Mouse (Mus musculus): ENCODE data around the gene Poll. TPM values are rescaled to one million over a fixed set of nuclear protein-coding genes. Genes with fewer than 3 reads are reported as not detected.

Poll gene
- total and polyA plus RNA-seq, 2 experiments from 2014 or later: 8.9 to 9.9 TPM

GRCm38 (mm10) chr19:45589761-45590160, 29.4 kb upstream of the Poll start:
- no peak overlapping the region for H3K4me2 ChIP-seq (ENCODE audit: low read depth, low read length, poor library complexity, severe bottlenecking)
- H3K4me3 ChIP-seq (ENCODE audit: low read depth, low read length): no peak overlapping the region
- no peak for ATAC-seq (ENCODE audit: low FRiP score)
- no peaks in the 10 kb centered on the region for H3K4me1 ChIP-seq (ENCODE audit: insufficient read depth, low read length)
- H3K27me3 ChIP-seq (ENCODE audit: insufficient read depth, low read length): no peaks in the 10 kb centered on the region
- no peaks in the 10 kb centered on the region for H3K9me3 ChIP-seq (ENCODE audit: low read length)
- no peak for TF ChIP-seq CTCF (IDR thresholded peaks at IDR 0.05)
- WGBS: 97% methylated on average over 6 of the region's 6 CpGs
- H3K27ac ChIP-seq (ENCODE audit: low read depth, low read length): no peak overlapping the region
- H3K9ac ChIP-seq (replicated peaks; ENCODE audit: low read length, poor library complexity, severe bottlenecking): no peak overlapping the region
- no peak for DNase-seq (ENCODE audit: low spot score)
- H3K36me3 ChIP-seq (ENCODE audit: insufficient read depth, low read length): peaks cover 14% of the 10 kb centered on the region

DNA sequence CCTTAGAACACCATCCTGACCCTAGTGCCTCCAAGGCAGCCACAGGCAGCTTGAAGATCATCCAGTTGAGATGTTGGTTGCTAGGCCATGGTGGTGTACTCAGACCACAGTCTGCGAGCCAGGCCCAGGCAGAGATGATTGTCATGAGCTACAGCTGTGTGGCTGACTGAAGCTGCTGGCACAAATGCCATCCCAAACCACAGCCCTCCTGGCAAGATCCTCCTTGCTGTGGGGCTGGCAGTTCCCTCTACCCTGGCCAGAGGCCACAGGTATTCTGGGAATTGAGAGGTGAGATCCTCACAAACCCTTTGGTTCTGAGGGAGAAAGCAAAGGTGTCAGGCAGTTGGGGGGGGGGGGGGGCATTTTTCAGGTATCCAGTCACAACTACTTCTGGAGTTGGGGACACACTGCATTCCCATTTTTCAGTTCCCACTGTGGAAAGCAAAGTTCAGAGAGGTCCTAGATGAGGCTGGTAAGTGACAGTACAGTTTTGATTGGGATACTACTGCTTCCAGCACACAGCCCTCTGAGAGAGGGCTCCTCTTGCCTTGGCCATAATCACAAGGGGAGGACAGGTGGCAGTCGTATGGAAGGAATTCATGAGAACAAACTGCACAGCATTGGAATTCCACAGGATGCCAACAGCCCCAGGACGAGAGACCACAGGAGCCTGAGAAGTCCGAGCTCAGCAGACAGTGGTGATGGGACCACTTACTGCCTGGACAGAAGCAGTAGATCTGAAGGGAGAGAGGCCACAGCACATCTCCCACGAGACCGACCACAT, 27.4 kb upstream of the Poll start:
- no peaks in the 10 kb centered on the region for H3K4me1 ChIP-seq (ENCODE audit: insufficient read depth, low read length)
- no peak overlapping the region for H3K9ac ChIP-seq (replicated peaks; ENCODE audit: low read length, poor library complexity, severe bottlenecking)
- DNase-seq (ENCODE audit: low spot score): no peak
- no peak for TF ChIP-seq CTCF (IDR thresholded peaks at IDR 0.05)
- WGBS: 88% methylated on average over 6 of the region's 6 CpGs
- no peak overlapping the region for H3K27ac ChIP-seq (ENCODE audit: low read depth, low read length)
- H3K4me2 ChIP-seq (ENCODE audit: low read depth, low read length, poor library complexity, severe bottlenecking): no peak overlapping the region
- no peaks in the 10 kb centered on the region for H3K27me3 ChIP-seq (ENCODE audit: insufficient read depth, low read length)
- peaks cover 14% of the 10 kb centered on the region for H3K36me3 ChIP-seq (ENCODE audit: insufficient read depth, low read length)
- no peak overlapping the region for H3K4me3 ChIP-seq (ENCODE audit: low read depth, low read length)
- no peak for ATAC-seq (ENCODE audit: low FRiP score)
- H3K9me3 ChIP-seq (ENCODE audit: low read length): no peaks in the 10 kb centered on the region

GRCm38 (mm10) chr19:45586850-45587249, 26.5 kb upstream of the Poll start:
- Histone ChIP-seq H3K27ac (ENCODE audit: low read depth, low read length) (no peak overlapping the region), H3K9ac (replicated peaks; ENCODE audit: low read length, poor library complexity, severe bottlenecking) (no peak overlapping the region), H3K4me2 (ENCODE audit: low read depth, low read length, poor library complexity, severe bottlenecking) (no peak overlapping the region), H3K27me3 (ENCODE audit: insufficient read depth, low read length) (no peaks in the 10 kb centered on the region), H3K9me3 (ENCODE audit: low read length) (no peaks in the 10 kb centered on the region), H3K36me3 (ENCODE audit: insufficient read depth, low read length) (peaks cover 14% of the 10 kb centered on the region), H3K4me3 (ENCODE audit: low read depth, low read length) (no peak overlapping the region), H3K4me1 (ENCODE audit: insufficient read depth, low read length) (no peaks in the 10 kb centered on the region)
- no peak for DNase-seq (ENCODE audit: low spot score)
- TF ChIP-seq CTCF (IDR thresholded peaks at IDR 0.05): no peak
- no peak for ATAC-seq (ENCODE audit: low FRiP score)
- 26% methylated on average over 3 of the region's 3 CpGs for WGBS

GRCm38 (mm10) chr19:45584856-45585620, 24.7 kb upstream of the Poll start:
- ATAC-seq (ENCODE audit: low FRiP score) (no peak), DNase-seq (ENCODE audit: low spot score) (no peak)
- no peak for TF ChIP-seq CTCF (IDR thresholded peaks at IDR 0.05)
- Histone ChIP-seq H3K9me3 (ENCODE audit: low read length) (no peaks in the 10 kb centered on the region), H3K4me2 (ENCODE audit: low read depth, low read length, poor library complexity, severe bottlenecking) (no peak overlapping the region), H3K27me3 (ENCODE audit: insufficient read depth, low read length) (no peaks in the 10 kb centered on the region), H3K36me3 (ENCODE audit: insufficient read depth, low read length) (peaks cover 14% of the 10 kb centered on the region), H3K4me3 (ENCODE audit: low read depth, low read length) (no peak overlapping the region), H3K27ac (ENCODE audit: low read depth, low read length) (no peak overlapping the region), H3K4me1 (ENCODE audit: insufficient read depth, low read length) (no peaks in the 10 kb centered on the region), H3K9ac (replicated peaks; ENCODE audit: low read length, poor library complexity, severe bottlenecking) (no peak overlapping the region)
- 57% methylated on average over 9 of the region's 9 CpGs for WGBS

GRCm38 (mm10) chr19:45583136-45583535, 22.8 kb upstream of the Poll start:
- H3K9me3 ChIP-seq (ENCODE audit: low read length): no peaks in the 10 kb centered on the region
- H3K27me3 ChIP-seq (ENCODE audit: insufficient read depth, low read length): no peaks in the 10 kb centered on the region
- TF ChIP-seq CTCF (IDR thresholded peaks at IDR 0.05): no peak
- H3K4me1 ChIP-seq (ENCODE audit: insufficient read depth, low read length): no peaks in the 10 kb centered on the region
- H3K27ac ChIP-seq (ENCODE audit: low read depth, low read length): no peak overlapping the region
- H3K36me3 ChIP-seq (ENCODE audit: insufficient read depth, low read length): peaks cover 14% of the 10 kb centered on the region
- no peak overlapping the region for H3K4me2 ChIP-seq (ENCODE audit: low read depth, low read length, poor library complexity, severe bottlenecking)
- H3K4me3 ChIP-seq (ENCODE audit: low read depth, low read length): no peak overlapping the region
- WGBS: 91% methylated on average over 6 of the region's 6 CpGs
- ATAC-seq (ENCODE audit: low FRiP score): no peak
- H3K9ac ChIP-seq (replicated peaks; ENCODE audit: low read length, poor library complexity, severe bottlenecking): no peak overlapping the region
- DNase-seq (ENCODE audit: low spot score): no peak

- Histone ChIP-seq H3K4me3 (ENCODE audit: low read depth, low read length) (no peak overlapping the region), H3K4me1 (ENCODE audit: insufficient read depth, low read length) (no peaks in the 10 kb centered on the region), H3K9ac (replicated peaks; ENCODE audit: low read length, poor library complexity, severe bottlenecking) (no peak overlapping the region), H3K36me3 (ENCODE audit: insufficient read depth, low read length) (peaks cover 18% of the 10 kb centered on the region), H3K4me2 (ENCODE audit: low read depth, low read length, poor library complexity, severe bottlenecking) (no peak overlapping the region), H3K27me3 (ENCODE audit: insufficient read depth, low read length) (no peaks in the 10 kb centered on the region), H3K9me3 (ENCODE audit: low read length) (no peaks in the 10 kb centered on the region), H3K27ac (ENCODE audit: low read depth, low read length) (no peak overlapping the region)
- 14% methylated on average over 8 of the region's 8 CpGs for WGBS
- DNase-seq (ENCODE audit: low spot score) (no peak), ATAC-seq (ENCODE audit: low FRiP score) (no peak)
- TF ChIP-seq CTCF (IDR thresholded peaks at IDR 0.05): no peak
Measured at GRCm38 (mm10) chr19:45582161-45582560, 21.8 kb upstream of the Poll start.

All from midbrain, postnatal 0 days (tissue).